Comparison of ENCODE assay signal across 7 mouse cellular contexts in the genomic region with DNA sequence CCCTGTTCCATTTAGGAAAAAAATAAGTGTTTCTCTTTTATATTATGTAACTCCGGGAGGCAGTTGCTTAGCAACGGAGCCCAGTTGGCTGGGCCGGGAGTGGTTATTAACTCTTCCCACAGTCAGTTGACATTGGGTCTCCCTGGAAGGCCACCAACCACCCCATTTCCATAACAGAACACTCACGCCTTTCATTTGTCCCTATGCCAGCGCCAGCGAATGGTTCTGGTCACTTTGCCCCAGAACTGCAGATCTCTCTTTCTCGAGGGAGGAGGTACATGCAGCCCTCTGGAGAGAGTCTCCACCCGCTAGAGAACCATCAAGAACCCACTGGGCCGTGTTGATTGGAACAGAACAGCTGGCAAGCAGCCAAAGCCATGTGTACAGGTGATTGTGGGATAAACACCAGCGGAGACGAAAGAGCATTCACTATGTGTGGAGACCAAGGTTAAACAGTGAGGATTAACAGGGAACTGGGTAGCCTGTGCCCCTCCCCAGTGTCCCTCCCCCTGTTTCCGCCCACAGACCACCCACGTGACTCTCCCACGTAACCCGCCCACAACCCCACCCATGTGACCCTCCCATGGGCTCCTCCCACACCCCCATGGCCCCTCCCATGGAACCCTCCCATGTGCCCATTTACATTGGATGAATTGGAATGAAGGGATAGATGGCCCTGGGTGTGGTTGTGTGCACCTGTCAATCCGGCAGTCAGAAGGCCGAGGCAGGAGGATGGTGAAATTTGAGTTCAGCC. TPM values are rescaled to one million over a fixed set of nuclear protein-coding genes. Genes with fewer than 3 reads are reported as not detected.
DNase-seq lines count a peak whose midpoint lies in the region; ATAC-seq lines count a peak whose summit lies in the region.

No protein-coding gene starts in this region.

- intact Hi-C loops in left cerebral cortex, postnatal 36 days (cut with DNase I): no loop called here

- H3K27me3 ChIP-seq in hindbrain, embryonic 16.5 days (replicated peaks; ENCODE audit: control insufficient read depth, insufficient read depth, low read length): no peaks in the 10 kb centered on the region

- no peak overlapping the region for H3K4me3 ChIP-seq in hindbrain, embryonic 16.5 days (ENCODE audit: low read length)

- H3K9ac ChIP-seq in hindbrain, embryonic 16.5 days (ENCODE audit: low read depth, low read length): peak overlapping the region; percentile 36; the same call in 1 of the 2 replicates

- no peaks in the 10 kb centered on the region for H3K36me3 ChIP-seq in hindbrain, embryonic 16.5 days (ENCODE audit: control insufficient read depth, insufficient read depth, low read length)

- H3K4me2 ChIP-seq in hindbrain, embryonic 16.5 days (ENCODE audit: low read length): peak overlapping the region; percentile 41

- DNase-seq in ZHBTc4 (ENCODE audit: low read depth, low spot score): peak; percentile 97
- peak; percentile 80 for DNase-seq in cerebellum, adult 9-11 months
- DNase-seq in left cerebral cortex, postnatal 36 days (ENCODE audit: low spot score in 2 of 2): peak; percentile 76 to 80
- peak; percentile 72 for DNase-seq in right cerebral cortex, postnatal 14 days
- DNase-seq in heart, adult 9 months (ENCODE audit: low spot score in 2 of 2): no peak
- DNase-seq in thymus, postnatal 25 days: no peak

- peaks cover 44% of the 10 kb centered on the region for H3K4me1 ChIP-seq in hindbrain, embryonic 16.5 days (ENCODE audit: control insufficient read depth, insufficient read depth, low read depth, low read length)

- ATAC-seq in hindbrain, embryonic 16.5 days: peak; percentile 78

- WGBS in hindbrain, embryonic 16.5 days: 20% methylated on average over 17 of the region's 17 CpGs

- no peaks in the 10 kb centered on the region for H3K9me3 ChIP-seq in hindbrain, embryonic 16.5 days (ENCODE audit: control insufficient read depth, low read length)

- peak overlapping the region; percentile 78 for H3K27ac ChIP-seq in hindbrain, embryonic 16.5 days (ENCODE audit: low read depth, low read length)

RNA-seq across cellular contexts. Expression of a gene that starts 24.8 kb away (rescaled TPM):
- polyA plus RNA-seq in hindbrain, embryonic 16.5 days (2015; fragmentation: Nextera tagmentation; extraction: Ambion mirVana): 42.8 and 52.7 TPM in 2 replicates
- 100 to 1,000 TPM; 163 to 173 TPM for total RNA-seq in left cerebral cortex, postnatal 36 days (2021)

Comparison
In these comparisons a context has a peak if more than half of its experiments do, and no peak if none do; other contexts are left out.
1. DNase-seq: peak in ZHBTc4 (single experiment), cerebellum, adult 9-11 months (single experiment), left cerebral cortex, postnatal 36 days (2 of 2) and right cerebral cortex, postnatal 14 days (single experiment); none in heart, adult 9 months (0 of 2) and thymus, postnatal 25 days (single experiment).